Mouse (Mus musculus) activated CD4-positive, CD25-positive, alpha-beta regulatory T cell (primary cell): ENCODE results near the gene Gm29133. TPM values are rescaled to one million over a fixed set of nuclear protein-coding genes. Genes with fewer than 3 reads are reported as not detected.

ENCODE experiments used
- polyA plus RNA-seq, 2 experiments: library from polyadenylated mRNA; unstranded; fragments of 100-300 nt; shearing (Covaris generic); gene quantifications; one replicate each; pipeline ENCODE4 v1.2.1; 2017

Gene Gm29133
- not detected for polyA plus RNA-seq

DNA sequence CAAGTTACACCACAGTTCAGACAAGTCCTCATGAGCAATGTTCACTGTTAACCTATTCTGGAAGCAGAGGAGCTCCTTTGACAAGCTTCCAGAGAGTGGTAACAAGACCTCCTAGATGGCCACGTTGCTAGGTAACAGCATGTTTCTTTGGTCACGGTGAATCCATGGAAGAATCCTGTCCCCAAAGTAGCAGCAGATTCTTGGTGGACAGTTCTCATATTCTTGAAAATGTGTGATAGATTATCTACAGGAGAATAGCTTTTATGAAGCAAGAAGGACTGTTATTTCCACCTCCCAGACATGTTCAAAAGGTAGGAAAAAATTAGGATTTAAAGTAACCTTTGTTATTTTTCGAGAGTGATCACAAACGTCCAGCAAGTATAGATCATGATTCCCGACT, at the start of gene Gm29133:
Gene Gm29133 (plus strand): TSS at position 301 of the 400 bp plus-strand sequence.

Other genes with a start within 250 kb of the Gm29133 start
- 100 to 1,000 TPM; 174 to 179 TPM for gene Pdcd10, start 191.3 kb upstream of the Gm29133 start, polyA plus RNA-seq
- 10 to 100 TPM; 12.0 to 16.0 TPM for gene Serpini1, start 190.7 kb upstream of the Gm29133 start, polyA plus RNA-seq
- gene Golim4, start 208.8 kb downstream of the Gm29133 start, polyA plus RNA-seq, result 10 to 100 TPM in 1 of 2 experiments, 1 to 10 TPM in 1; 9.6 to 10.5 TPM